Mouse (Mus musculus): ENCODE measurements around the gene Cd2ap.

Gene Cd2ap

DNA sequence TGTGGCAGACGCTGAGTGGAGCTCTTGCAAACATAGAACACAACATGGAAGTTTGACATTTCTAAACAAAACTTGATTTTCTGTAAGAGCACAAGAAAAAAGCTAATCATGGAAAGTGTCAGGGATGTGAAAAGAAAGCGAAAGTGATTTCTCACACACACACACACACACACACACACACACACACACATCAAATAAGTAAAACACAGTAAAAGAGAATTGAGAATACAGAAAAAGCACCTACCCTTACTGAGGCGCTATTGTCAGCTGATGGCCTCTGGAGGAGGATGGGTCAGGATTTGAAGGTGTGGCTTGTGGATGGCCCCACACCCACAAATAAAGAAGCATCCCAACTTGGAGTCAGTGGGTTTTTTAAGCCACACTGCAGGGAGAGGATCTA, 19.0 kb downstream of the Cd2ap start:
- no peak for DNase-seq

DNA sequence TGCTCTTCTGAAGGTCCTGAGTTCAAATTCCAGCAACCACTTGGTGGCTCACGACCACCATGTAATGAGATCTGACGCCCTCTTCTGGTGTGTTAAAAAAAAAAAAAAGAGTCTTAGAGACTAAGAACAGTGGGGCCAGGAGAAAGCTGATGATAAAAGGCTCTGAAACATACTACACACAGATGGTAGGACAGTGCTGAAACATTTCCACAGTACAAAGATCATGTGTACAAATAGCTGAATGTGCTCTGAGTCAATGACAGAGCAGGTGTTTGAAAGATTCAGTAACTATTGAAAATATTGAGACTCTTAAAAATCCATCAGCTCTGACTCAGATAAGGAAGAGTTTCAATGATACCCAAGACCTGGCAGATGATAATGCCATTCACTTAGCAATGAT, 29.4 kb downstream of the Cd2ap start:
- DNase-seq: no peak

DNA sequence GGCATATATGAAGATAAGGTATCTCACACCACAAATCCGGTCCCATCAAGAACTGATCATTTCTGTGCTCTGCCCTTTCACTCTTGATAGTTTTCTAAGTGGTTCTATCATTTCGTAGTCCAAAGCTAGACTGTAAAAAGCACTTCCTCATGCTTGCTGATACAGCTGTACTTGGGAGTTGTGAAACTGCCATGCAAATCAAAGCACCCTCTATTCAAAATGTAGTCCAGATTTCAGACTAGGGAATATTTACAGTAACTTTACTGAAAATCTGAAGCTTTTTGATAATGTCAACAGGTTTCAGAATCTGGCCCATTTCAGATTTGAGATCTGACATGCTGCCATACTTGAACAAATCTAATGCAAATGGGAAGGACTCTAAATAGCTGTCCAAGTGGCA, 39.3 kb downstream of the Cd2ap start:
- no peak for DNase-seq

DNA sequence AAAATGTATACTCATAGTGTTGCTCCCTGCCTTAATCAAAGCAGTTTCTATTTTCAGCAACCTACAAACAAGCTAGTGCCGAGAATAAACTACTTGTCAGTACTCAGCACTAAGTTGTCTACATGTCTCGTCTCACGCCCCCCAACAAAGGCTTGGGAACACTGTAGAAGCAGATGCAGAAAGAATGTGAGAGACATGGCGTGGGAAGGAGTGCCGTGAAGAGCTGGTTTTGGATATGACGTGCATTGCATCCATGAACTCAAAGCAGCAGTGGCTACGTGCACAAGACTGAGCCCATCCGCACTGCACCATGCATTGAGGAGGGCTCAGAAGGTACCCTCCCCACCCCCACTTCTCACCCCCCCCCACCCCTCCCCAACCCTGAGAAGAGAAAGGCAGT, 53.7 kb downstream of the Cd2ap start:
- DNase-seq: no peak

DNA sequence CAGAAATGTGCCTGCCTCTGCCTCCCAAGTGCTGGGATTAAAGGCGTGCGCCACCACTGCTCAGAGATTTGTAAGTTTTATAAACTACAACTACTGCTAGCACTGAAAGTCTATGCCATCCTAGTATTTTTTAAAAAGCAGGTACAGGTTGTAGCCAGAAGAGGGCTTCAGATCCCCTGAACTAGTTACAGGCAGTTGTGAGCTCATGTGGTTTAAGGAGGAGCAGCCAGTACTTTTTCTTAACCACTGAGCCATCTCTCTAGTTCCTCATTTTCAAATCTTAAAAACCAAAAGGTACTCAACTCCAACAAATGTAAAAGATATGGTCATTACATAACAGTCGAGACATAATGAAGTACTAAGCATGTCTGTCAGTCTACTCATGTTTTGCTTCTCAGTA, 61.1 kb downstream of the Cd2ap start:
- DNase-seq: no peak

DNA sequence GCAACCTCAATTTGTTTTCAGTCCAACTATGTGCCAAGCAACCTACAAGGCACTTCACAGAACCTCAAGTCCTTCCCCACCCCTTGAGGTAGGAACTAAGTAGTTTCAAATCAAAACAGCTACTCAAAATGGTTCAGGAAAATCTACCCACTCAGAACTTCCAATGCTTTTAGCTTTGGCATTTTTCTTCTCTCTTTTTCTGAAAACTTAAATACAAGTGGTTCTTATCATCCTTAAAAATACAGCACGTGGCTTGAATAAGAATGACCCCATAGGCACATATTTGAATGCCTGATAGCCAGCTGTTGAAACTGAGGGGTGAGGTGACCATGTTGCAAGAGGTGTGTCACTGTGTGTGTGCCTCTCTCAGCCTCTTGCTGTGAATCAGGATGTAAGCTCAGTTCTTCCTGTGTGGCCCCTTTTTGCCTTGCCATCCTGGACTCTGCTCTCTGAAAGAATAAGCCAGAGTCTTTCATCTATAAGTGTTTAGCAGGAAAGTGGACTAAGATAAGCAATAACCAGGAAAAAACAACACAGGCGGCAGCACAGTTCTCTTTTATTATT, 84.0 kb downstream of the Cd2ap start:
- no peak for DNase-seq

DNA sequence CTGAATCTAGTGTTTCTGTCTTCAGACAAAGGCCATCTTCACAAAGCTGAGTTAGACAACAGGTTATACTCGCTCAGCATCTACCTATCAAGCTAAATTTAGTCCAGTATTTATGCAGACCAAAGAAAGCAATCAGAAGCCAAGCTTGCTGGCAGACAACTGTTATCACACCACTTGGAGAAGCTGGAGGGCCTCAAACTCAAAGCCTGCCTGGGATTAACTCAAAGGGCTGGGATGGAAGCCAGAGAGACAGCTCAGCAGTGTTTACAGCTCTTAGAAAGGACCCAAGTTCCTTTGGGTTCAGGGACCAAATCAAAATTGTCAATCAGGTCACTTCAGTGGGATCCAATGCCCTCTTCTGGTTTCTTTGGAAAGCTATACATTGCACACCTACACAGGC, 85.7 kb downstream of the Cd2ap start:
- no peak for DNase-seq

DNA sequence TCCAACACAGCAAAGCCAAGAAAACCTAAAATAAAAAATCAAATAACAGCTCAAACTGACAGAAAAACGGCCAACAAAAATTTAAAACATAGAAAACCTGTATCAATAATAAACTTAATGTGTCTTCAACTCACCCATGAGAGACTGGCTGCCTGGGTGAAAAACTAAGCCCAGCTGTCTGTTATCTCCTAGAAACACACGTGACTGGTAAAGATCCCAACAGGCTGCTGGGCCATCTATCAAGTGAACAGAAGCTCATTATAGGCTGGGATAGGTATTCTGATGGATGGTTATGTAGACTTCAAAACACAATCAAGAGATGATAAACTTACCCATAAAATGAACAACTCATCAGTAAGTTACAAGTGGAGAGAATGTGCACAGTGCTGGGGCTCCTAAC, 86.7 kb downstream of the Cd2ap start:
- DNase-seq: no peak

DNA sequence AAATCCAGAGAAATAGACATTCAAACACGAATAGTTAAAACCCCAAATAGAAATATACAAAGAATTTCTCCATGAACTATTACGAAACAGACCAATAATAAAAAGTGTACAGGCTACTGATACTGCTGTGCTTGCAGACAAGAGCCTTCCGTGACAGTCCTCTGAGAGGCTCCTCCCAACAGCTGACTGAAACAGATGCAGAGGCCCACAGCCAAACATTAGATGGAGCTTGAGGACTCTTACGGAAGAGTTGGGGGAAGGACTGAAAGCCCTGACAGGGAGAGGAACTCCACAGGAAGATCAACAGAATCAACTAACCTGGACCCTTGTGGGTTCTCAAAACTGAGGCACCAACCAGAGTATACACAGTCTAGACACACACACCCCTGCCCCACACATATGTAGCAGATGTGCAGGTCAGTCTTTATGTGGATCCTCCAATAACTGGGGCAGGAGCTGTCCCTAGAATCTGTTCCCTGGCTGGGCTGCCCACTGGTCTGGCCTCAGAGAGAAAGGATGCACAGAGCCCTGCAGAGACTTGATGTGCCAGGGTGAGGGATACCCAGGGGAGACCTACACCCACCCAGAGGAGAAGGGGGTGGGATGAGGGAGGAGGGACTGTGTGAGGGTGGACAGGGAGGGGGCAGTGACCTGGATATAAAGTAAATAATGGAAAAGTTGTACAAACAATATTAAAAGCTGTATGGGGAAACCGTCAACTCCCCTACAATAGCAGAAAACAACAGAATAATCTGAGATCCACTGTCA, 87.6 kb downstream of the Cd2ap start:
- no peak for DNase-seq

DNA sequence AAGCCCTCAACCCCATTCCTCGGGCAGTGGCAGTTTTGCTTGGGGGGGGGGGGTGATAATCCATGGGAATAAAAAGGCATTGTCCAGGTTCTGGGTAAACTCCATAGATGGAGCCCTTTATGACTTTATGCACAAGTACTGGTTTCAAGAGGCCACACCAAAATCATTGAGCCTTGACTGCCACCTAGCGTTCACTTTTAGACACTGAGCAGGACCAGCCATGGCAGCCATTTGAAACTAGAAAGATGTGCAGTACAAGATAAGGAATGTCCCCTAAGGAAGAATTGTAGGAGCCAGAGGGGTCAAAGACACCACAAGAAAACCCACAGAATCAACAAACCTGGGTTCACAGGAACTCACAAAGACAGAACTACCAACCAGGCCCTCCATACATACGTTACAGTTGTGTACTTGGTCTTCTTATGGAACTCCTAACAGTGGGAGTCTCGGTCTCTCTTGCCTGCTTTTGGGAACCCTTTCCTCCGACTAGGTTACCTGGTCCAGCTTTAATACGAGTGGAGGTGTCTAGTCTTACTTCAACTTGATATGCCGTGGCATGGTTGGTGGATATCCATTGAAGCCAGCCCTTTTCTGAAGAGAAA, 94.2 kb downstream of the Cd2ap start:
- DNase-seq: peak; percentile 78

DNA sequence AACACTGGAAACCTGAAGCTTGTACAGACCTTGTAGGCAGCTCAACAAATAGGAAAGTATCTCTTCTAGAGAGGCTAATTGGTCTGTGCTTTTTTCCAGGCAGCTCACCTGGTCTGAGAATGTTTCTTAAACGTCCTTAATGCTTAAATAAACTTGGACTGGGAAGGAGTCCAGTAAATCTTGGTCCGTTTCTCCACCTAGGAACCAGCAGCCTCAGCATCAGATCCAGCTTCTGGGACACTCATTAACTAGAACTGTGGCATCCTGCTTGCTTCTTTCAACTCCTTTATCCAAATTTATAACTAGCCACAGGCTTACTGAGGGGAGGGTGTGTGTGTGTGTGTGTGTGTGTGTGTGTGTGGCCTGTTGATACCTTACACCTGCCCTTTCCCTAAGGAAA, 122.7 kb downstream of the Cd2ap start:
- peak; percentile 35 for DNase-seq

DNA sequence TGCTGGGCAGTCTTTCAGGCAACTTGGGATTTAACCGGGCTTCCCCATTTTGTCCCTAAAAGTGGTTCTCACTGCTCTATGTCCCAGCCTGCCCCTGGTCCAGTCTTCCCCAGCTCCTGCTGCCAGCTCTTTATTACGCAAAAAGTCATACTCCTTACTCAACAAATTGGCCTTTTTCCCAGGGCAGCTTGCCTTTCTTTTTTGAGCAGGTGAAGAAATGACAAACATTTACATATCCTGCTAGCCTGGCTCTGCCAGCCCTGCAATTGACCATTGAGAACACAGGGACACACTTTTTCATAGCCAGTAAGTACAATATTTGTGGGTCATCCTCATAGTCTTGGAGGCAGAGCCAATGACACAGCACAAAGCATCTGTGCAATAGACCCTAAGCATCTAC, 124.3 kb downstream of the Cd2ap start:
- DNase-seq: peak; percentile 13

DNA sequence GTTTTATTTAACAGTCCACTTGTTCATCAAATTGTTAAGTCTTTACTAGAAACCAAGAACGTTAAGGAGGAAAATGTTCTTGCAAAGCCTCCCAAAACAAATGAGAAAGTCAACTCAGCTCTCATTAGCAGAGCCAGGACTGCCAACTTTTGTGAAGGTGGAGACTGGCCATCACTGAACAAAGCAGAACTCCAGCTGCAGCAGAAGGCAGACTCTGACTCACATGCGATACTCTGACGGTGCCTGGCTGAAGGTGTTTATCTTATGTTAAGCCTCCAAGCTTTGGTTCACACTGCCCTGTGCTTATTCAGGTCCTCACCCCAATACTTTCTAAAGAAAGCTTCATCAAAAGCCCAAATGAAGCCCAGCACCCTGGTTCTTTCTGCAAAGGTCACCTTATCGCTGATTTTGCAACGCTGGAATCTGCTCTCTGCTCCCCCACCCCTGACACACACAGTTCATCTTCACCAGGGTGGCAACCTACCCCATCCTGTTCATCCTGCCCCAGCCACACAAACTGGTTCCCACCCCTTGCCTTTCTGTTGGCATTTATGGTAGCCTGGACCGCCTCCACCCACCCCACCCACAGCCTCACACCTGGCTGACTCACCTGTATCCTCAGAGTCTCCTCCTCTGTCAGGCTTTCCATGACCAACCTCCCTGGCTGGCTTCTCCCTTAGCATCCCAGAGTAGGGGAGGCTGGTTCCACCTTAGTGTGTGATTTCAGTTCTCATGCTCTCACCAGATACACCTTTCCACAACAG, 130.6 kb downstream of the Cd2ap start:
- no peak for DNase-seq
